Mouse (Mus musculus): ENCODE data around the gene Accsl. TPM values are rescaled to one million over a fixed set of nuclear protein-coding genes. Genes with fewer than 3 reads are reported as not detected.

Accsl gene
- total and polyA plus RNA-seq, 3 experiments: 0.30 to 0.63 TPM; not detected in 1

DNA sequence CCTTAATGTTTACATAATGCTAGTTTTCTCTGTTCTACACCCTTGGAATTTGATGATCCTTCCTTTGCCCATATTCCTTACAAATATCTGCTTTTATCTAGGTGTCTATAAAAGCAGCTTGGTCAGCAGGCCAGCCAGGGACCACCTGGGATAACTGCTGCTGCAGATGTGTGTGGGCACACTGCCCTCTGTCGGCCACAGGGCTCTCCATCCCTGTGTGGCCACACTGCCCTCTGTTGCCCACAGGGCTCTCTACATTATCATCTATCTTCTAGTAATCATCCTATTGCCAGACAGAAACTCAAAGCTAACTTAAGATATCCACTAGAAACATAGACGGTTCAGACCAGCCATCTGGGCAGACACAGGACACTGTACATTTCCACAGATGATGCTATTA, 59.0 kb downstream of the Accsl start:
- dilution Hi-C loops (cut with MboI; ENCODE audit: extremely low pct_ligation_motif_present, extremely low pct_unique_long_range_greater_than_20kb, low sequenced_read_pairs): no loop called here
- TF ChIP-seq TCF12 (IDR thresholded peaks at IDR 0.05; ENCODE audit: low read depth, low read length) (peak; percentile 46; the same call in 1 of the 2 replicates), EP300 (IDR thresholded peaks at IDR 0.05; ENCODE audit: low read length) (no peak), ZC3H11A (IDR thresholded peaks at IDR 0.05; ENCODE audit: low read depth, low read length) (peak; percentile 22; the same call in 1 of the 2 replicates), RAD21 (IDR thresholded peaks at IDR 0.05; ENCODE audit: low read depth, low read length) (peak; percentile 80), CTCF (conservative IDR thresholded peaks at IDR 0.05 in 1 of 2, IDR thresholded peaks at IDR 0.05 in 1 of 2; ENCODE audit: low read depth in 2 of 2, low read length in 2 of 2) (peak; percentile 40 to 100; a peak in 3 of 4 replicates), IRF4 (IDR thresholded peaks at IDR 0.05; ENCODE audit: low read depth, low read length) (peak; percentile 57; the same call in 1 of the 2 replicates), NELFE (IDR thresholded peaks at IDR 0.05; ENCODE audit: low read depth, low read length) (peak; percentile 85; the same call in 1 of the 2 replicates), E2F4 (IDR thresholded peaks at IDR 0.05; ENCODE audit: insufficient replicate concordance, low read depth, low read length) (no peak), SMC3 (IDR thresholded peaks at IDR 0.05; ENCODE audit: low read depth, low read length) (peak; percentile 72), SIN3A (IDR thresholded peaks at IDR 0.05; ENCODE audit: low read length) (no peak)
- Histone ChIP-seq H3K36me3 (replicated peaks in 1 of 2; ENCODE audit: control insufficient read depth in 1 of 2, insufficient read depth in 1 of 2, low read length in 1 of 2) (peaks cover 55 to 82% of the 10 kb centered on the region in 2 experiments), H3K9me3 (replicated peaks; ENCODE audit: low read length) (no peaks in the 10 kb centered on the region), H3K4me3 (replicated peaks in 1 of 3; ENCODE audit: low read depth in 2 of 3, low read length in 2 of 3, poor library complexity in 1 of 3) (no peak overlapping the region), H3K4me1 (ENCODE audit: control insufficient read depth in 1 of 2, insufficient read depth in 2 of 2) (peaks cover 2 to 25% of the 10 kb centered on the region in 2 experiments; a peak in 2 of 4 replicates), H3K27me3 (replicated peaks) (no peaks in the 10 kb centered on the region), H3K79me2 (replicated peaks; ENCODE audit: control insufficient read depth, extremely low read depth, insufficient read depth, poor library complexity, severe bottlenecking) (no peaks in the 10 kb centered on the region), H3K9ac (ENCODE audit: insufficient read depth, low read depth) (no peak overlapping the region), H3K27ac (ENCODE audit: insufficient read depth, low read depth) (no peak overlapping the region), H3K4me2 (ENCODE audit: insufficient read depth, low read depth, poor library complexity, severe bottlenecking) (no peak overlapping the region)
- DNase-seq (ENCODE audit: extremely low read depth): peak; percentile 37
- in situ Hi-C loops (cut with MboI; ENCODE audit: low pct_ligation_motif_present, low pct_unique_long_range_greater_than_20kb, low sequenced_read_pairs): loop anchor here (10.0 kb wide), 1 partner anchor 335 kb away; no protein-coding TSS in a partner anchor

DNA sequence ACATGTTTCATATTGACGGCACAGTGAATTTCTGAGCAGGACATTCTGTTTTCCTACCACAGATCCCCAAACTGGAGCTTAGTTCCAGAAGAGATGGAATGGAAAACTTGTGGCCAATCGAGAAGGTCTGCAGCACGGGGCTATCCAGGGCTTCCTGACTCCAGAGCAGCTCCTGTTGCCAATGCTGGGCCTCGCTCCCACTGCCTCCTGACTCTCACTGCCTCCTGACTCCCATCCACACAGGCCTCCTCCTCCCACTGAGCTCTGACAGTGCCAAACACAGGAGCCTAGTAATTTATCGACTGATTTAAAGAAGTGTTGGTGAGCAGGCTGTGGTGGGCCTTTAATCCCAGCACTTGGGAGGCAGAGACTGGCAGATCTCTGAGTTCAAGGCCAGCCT, 60.9 kb downstream of the Accsl start:
- in situ Hi-C loops (cut with MboI; ENCODE audit: low pct_ligation_motif_present, low pct_unique_long_range_greater_than_20kb, low sequenced_read_pairs) (loop anchor here (10.0 kb wide), 1 partner anchor 333 kb away; no protein-coding TSS in a partner anchor), dilution Hi-C loops (cut with MboI; ENCODE audit: extremely low pct_ligation_motif_present, extremely low pct_unique_long_range_greater_than_20kb, low sequenced_read_pairs) (no loop called here)
- TF ChIP-seq KAT2A (IDR thresholded peaks at IDR 0.05; ENCODE audit: insufficient replicate concordance, low read length) (no peak), MXI1 (IDR thresholded peaks at IDR 0.05; ENCODE audit: low read depth, low read length) (no peak), SMC3 (IDR thresholded peaks at IDR 0.05; ENCODE audit: low read depth, low read length) (no peak), POLR2A (IDR thresholded peaks at IDR 0.05; ENCODE audit: low read depth, low read length) (no peak), CHD2 (IDR thresholded peaks at IDR 0.05; ENCODE audit: low read length) (no peak), RCOR1 (conservative IDR thresholded peaks at IDR 0.05; ENCODE audit: low read depth, low read length) (no peak), UBTF (IDR thresholded peaks at IDR 0.05; ENCODE audit: low read depth, low read length) (no peak), CHD1 (IDR thresholded peaks at IDR 0.05; ENCODE audit: low read depth, low read length) (no peak), USF2 (conservative IDR thresholded peaks at IDR 0.05; ENCODE audit: low read depth, low read length) (no peak), SIN3A (IDR thresholded peaks at IDR 0.05; ENCODE audit: low read length) (no peak), MYC (IDR thresholded peaks at IDR 0.05; ENCODE audit: low read depth, low read length) (no peak), USF1 (IDR thresholded peaks at IDR 0.05; ENCODE audit: low read depth, low read length) (no peak), BHLHE40 (IDR thresholded peaks at IDR 0.05; ENCODE audit: low read depth, low read length) (no peak), E2F4 (IDR thresholded peaks at IDR 0.05; ENCODE audit: insufficient replicate concordance, low read depth, low read length) (no peak), PAX5 (IDR thresholded peaks at IDR 0.05; ENCODE audit: low read length) (no peak), MAX (IDR thresholded peaks at IDR 0.05; ENCODE audit: low read length) (no peak), MAZ (IDR thresholded peaks at IDR 0.05; ENCODE audit: low read depth, low read length) (no peak), ZC3H11A (IDR thresholded peaks at IDR 0.05; ENCODE audit: low read depth, low read length) (no peak), TBP (conservative IDR thresholded peaks at IDR 0.05; ENCODE audit: low read depth, low read length) (no peak)
- Histone ChIP-seq H3K36me3 (replicated peaks in 1 of 2; ENCODE audit: control insufficient read depth in 1 of 2, insufficient read depth in 1 of 2, low read length in 1 of 2) (peaks cover 53 to 85% of the 10 kb centered on the region in 2 experiments), H3K9ac (ENCODE audit: insufficient read depth, low read depth) (no peak overlapping the region), H3K4me1 (ENCODE audit: control insufficient read depth in 1 of 2, insufficient read depth in 2 of 2) (peaks cover 2 to 42% of the 10 kb centered on the region in 2 experiments; a peak in 2 of 4 replicates), H3K4me2 (ENCODE audit: insufficient read depth, low read depth, poor library complexity, severe bottlenecking) (no peak overlapping the region), H3K27me3 (replicated peaks) (no peaks in the 10 kb centered on the region), H3K79me2 (replicated peaks; ENCODE audit: control insufficient read depth, extremely low read depth, insufficient read depth, poor library complexity, severe bottlenecking) (no peaks in the 10 kb centered on the region), H3K9me3 (replicated peaks; ENCODE audit: low read length) (no peaks in the 10 kb centered on the region), H3K27ac (ENCODE audit: insufficient read depth, low read depth) (no peak overlapping the region), H3K4me3 (replicated peaks in 1 of 3; ENCODE audit: low read depth in 2 of 3, low read length in 2 of 3, poor library complexity in 1 of 3) (no peak overlapping the region)
- no peak for DNase-seq (ENCODE audit: extremely low read depth)
